Mouse (Mus musculus) layer of hippocampus, adult 6 months (tissue): ENCODE data around the gene Lipe. TPM values are rescaled to one million over a fixed set of nuclear protein-coding genes. Genes with fewer than 3 reads are reported as not detected.

ENCODE experiments used
- long read RNA-seq, 2 experiments: library from polyadenylated mRNA; unstranded; transcript quantifications; one replicate each; pipeline ENCODE4 v2.0.0; 2019 to 2020
- polyA plus RNA-seq: library from polyadenylated mRNA; unstranded; fragments of <200 nt; fragmentation: Nextera tagmentation; gene quantifications from 2 replicates; pipeline ENCODE4 v1.2.3, GENCODE M21; 2021

Lipe gene
- polyA plus RNA-seq: 5.1 and 5.6 TPM in 2 replicates
- long read RNA-seq, experiment 1, partial matches to known transcripts: 0 of 7 reads
- long read RNA-seq, experiment 1, other reads (novel, unspliced or antisense): 3 of 7 reads
- long read RNA-seq, experiment 2, transcript Lipe-201 (10 exons, 3,613 nt): major isoform, 20 of 28 reads
- long read RNA-seq, experiment 2, partial matches to known transcripts: 1 of 28 reads
- long read RNA-seq, experiment 2, other reads (novel, unspliced or antisense): 3 of 28 reads

DNA sequence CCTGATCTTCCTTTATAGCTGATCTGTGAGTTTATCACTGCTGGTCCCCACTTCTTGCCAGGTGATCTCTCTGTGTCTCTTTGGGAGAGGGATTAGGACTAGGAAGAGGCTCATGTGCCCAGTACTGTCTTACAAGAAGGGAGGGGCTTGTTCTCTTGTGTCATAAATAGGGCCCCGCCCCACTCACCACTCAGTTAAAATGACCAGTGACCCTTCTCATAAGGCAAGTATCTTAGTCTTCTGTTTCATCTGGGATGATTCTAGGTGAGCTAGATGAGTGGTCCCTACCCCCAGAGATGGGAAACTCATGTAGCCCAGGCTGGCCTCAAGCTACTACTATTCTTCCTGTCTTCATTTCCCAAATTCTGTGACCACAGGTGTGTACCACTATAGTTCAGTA, at the start of gene Lipe:
Gene Lipe (minus strand): TSS at position 101 of the 400 bp plus-strand sequence.

GRCm38 (mm10) chr7:25412833-25413441, 14.4 kb upstream of the Lipe start, which contains the start of gene Cxcl17:
Cxcl17 (minus strand) TSS chr7:25412886.

GRCm38 (mm10) chr7:25369058-25369749, 29.3 kb downstream of the Lipe start, which contains the start of gene Cnfn:
Cnfn (minus strand) TSS chr7:25369724.

Other genes starting within 250 kb of the Lipe start
- 0.82 and 0.90 TPM in 2 replicates for gene Pou2f2, start 219.0 kb downstream of the Lipe start, polyA plus RNA-seq
- gene Dedd2, start 178.1 kb downstream of the Lipe start, polyA plus RNA-seq: 12.5 and 13.0 TPM in 2 replicates
- gene Zfp526, start 177.3 kb downstream of the Lipe start, polyA plus RNA-seq: 0.44 and 0.52 TPM in 2 replicates
- gene Gsk3a, start 160.9 kb downstream of the Lipe start, polyA plus RNA-seq: 10.0 and 12.5 TPM in 2 replicates
- 3.8 and 5.9 TPM in 2 replicates for gene Erf, start 147.9 kb downstream of the Lipe start, polyA plus RNA-seq
- gene Cic, start 131.0 kb downstream of the Lipe start, polyA plus RNA-seq: 29.7 and 30.9 TPM in 2 replicates
- gene Pafah1b3, start 100.7 kb downstream of the Lipe start, polyA plus RNA-seq: 41.6 and 50.0 TPM in 2 replicates
- gene Prr19, start 97.3 kb downstream of the Lipe start, polyA plus RNA-seq: 0.15 TPM in 1 of 2 replicates, not detected in the other
- gene Tmem145, start 92.6 kb downstream of the Lipe start, polyA plus RNA-seq: 6.3 and 8.2 TPM in 2 replicates
- gene Megf8, start 81.5 kb downstream of the Lipe start, polyA plus RNA-seq: 6.5 and 6.8 TPM in 2 replicates
- 0.21 TPM in 1 of 2 replicates, not detected in the other for gene Cnfn, start 29.0 kb downstream of the Lipe start, polyA plus RNA-seq
- not detected in 2 replicates for gene Cxcl17, start 14.2 kb upstream of the Lipe start, polyA plus RNA-seq
- 3.6 and 4.8 TPM in 2 replicates for gene Ceacam1, start 78.9 kb upstream of the Lipe start, polyA plus RNA-seq
- gene Ceacam2, start 141.1 kb upstream of the Lipe start, polyA plus RNA-seq: 0.15 and 0.44 TPM in 2 replicates
- gene Erich4, start 217.2 kb upstream of the Lipe start, polyA plus RNA-seq: 0.26 TPM in 1 of 2 replicates, not detected in the other
- gene Dmac2, start 220.7 kb upstream of the Lipe start, polyA plus RNA-seq: 42.7 and 50.0 TPM in 2 replicates
- gene B3gnt8, start 227.9 kb upstream of the Lipe start, polyA plus RNA-seq: 0.19 and 0.45 TPM in 2 replicates